Mouse (Mus musculus) cerebellum, postnatal 36 days (tissue): Measurements from ENCODE around the gene Rgl1.

Source experiments
- DNase-seq, 2 experiments: peaks; one replicate each; pipeline ENCODE4 v3.0.0; 2021 to 2022; ENCODE audit warnings: mixed read lengths in 2 of 2

The Rgl1 gene

GRCm38 (mm10) chr1:152492258-152492657 lies 273.9 kb downstream of the Rgl1 start:
- DNase-seq = no peak

GRCm38 (mm10) chr1:152490842-152491241 lies 275.3 kb downstream of the Rgl1 start:
- DNase-seq = no peak

GRCm38 (mm10) chr1:152476126-152476525 lies 290.0 kb downstream of the Rgl1 start:
- DNase-seq = no peak

GRCm38 (mm10) chr1:152468443-152468842 lies 297.7 kb downstream of the Rgl1 start:
- DNase-seq = no peak
